Mouse (Mus musculus): ENCODE data around the gene Cdyl. TPM values are rescaled to one million over a fixed set of nuclear protein-coding genes. Genes with fewer than 3 reads are reported as not detected.

Cdyl gene
- total and polyA plus RNA-seq, 2 experiments: 1.3 to 3.5 TPM

DNA sequence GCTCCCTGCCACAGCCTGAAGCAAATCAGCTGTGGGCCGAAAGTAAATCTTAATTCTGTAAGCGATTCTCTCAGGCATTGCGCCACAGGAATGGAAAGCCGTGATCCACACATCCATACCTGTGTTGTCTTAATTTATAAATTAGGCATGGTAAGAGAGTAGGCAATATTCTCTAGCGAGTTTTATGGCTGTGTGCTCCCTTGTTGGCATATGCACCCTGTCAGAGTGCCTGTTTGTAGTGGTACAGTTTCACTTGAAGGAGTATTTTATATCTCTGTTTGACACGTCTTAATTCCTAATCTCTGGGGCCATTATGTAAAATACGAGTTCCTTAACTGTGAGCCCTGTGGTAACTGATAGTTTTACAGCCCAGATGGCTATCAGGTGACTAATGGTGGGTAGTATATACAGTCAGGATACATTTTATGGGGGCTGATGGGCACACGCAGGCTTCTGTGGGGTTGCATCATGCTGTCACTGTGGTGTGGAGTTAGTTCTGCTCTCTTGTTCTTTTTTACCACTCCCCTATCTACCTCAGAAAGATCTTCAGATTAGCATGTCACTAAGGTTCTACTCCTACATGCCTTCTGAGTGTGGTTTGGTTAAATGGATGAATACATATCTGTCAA lies 96.1 kb downstream of the Cdyl start:
- H3K79me2 ChIP-seq (ENCODE audit: control insufficient read depth, insufficient read depth, low read length): peaks cover 53% of the 10 kb centered on the region
- H3K4me3 ChIP-seq (ENCODE audit: insufficient read depth, low read depth, low read length): no peak overlapping the region
- no peak overlapping the region for H3K27ac ChIP-seq (replicated peaks; ENCODE audit: insufficient read depth, low read depth, low read length)
- no peak overlapping the region for H3K9ac ChIP-seq (ENCODE audit: low read depth, low read length)
- no peaks in the 10 kb centered on the region for H3K27me3 ChIP-seq (ENCODE audit: control insufficient read depth, insufficient read depth, low read length)
- no peaks in the 10 kb centered on the region for H3K4me1 ChIP-seq (ENCODE audit: control insufficient read depth, insufficient read depth, low read length)
- no peaks in the 10 kb centered on the region for H3K36me3 ChIP-seq (ENCODE audit: control insufficient read depth, insufficient read depth, low read length)
- DNase-seq (ENCODE audit: extremely low read depth, low read depth, low spot score): no peak
- WGBS: 90% methylated on average over 8 of the region's 8 CpGs
- TF ChIP-seq CTCF (IDR thresholded peaks at IDR 0.05; ENCODE audit: low read depth, low read length): no peak
- TF ChIP-seq POLR2A (IDR thresholded peaks at IDR 0.05; ENCODE audit: extremely low read depth, insufficient read depth, low read length): no peak

DNA sequence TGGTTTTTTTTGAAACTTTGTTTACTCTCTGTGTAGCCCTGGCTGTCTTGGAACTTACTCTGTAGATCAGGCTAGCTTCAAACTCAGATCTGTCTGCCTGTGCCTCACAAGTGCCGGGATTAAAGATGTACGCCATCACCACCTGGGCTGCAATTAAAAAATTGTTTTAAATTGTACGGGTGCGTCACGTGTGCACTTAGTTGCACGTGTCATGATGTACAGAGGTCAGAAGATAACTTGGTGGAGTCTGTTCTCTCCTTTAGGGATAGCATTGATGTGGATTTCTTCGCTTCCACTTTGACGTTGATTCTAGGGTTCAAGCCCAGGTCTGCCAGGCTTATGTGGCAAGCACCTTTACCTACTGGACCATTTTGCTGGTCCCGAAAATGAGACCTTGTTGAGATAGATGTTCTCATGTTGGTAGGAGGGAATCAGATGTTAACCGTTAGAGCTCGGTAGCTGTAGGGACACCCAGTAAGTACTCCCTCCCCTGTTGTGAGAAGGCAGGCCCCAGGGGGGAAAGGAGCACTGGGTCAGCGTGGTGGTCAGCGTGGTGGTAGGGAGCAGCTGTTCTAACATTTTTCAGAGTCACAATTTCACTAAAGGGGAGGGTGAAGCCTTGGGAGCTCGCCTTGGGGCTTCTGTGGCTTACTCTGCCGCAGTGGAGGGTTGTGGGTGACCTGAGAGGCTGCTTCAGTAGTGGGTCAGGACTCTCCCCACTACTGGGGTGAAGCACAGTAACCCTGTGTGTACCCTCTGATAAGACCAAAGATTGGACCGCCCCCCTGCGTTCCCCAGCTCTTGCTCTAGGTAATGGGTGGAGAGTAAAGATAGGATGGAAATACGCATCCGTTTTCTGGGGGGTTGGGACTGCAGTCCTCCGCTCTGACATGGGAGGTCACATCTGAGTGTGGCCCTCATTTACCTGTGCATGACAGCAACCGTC lies 97.0 kb downstream of the Cdyl start:
- Histone ChIP-seq H3K4me3 (ENCODE audit: insufficient read depth, low read depth, low read length) (no peak overlapping the region), H3K27me3 (ENCODE audit: control insufficient read depth, insufficient read depth, low read length) (no peaks in the 10 kb centered on the region), H3K27ac (replicated peaks; ENCODE audit: insufficient read depth, low read depth, low read length) (no peak overlapping the region), H3K9ac (ENCODE audit: low read depth, low read length) (no peak overlapping the region), H3K79me2 (ENCODE audit: control insufficient read depth, insufficient read depth, low read length) (peaks cover 50% of the 10 kb centered on the region), H3K36me3 (ENCODE audit: control insufficient read depth, insufficient read depth, low read length) (no peaks in the 10 kb centered on the region), H3K4me1 (ENCODE audit: control insufficient read depth, insufficient read depth, low read length) (no peaks in the 10 kb centered on the region)
- no peak for TF ChIP-seq CTCF (IDR thresholded peaks at IDR 0.05; ENCODE audit: low read depth, low read length)
- TF ChIP-seq POLR2A (IDR thresholded peaks at IDR 0.05; ENCODE audit: extremely low read depth, insufficient read depth, low read length): no peak
- 91% methylated on average over 21 of the region's 21 CpGs for WGBS
- no peak for DNase-seq (ENCODE audit: extremely low read depth, low read depth, low spot score)

DNA sequence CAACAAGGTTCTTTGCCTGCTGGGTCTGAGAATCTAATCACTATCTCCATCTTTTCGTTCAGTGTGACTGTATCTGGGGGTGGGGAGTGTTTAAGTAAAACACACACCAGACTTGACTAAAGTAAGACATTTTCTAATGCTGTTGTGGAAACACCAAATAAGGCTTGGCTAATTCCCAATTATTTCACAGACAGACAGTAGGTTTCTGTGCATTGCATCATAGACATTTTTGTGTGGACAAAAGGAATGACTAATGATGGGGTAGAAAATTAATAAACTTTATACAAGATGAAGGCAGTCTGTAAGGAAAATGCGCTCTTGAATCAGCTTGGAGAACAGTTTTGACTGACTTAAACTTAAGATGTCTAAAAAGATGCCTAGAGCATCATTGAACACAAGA lies 100.7 kb downstream of the Cdyl start:
- peaks cover 38% of the 10 kb centered on the region for H3K79me2 ChIP-seq (ENCODE audit: control insufficient read depth, insufficient read depth, low read length)

DNA sequence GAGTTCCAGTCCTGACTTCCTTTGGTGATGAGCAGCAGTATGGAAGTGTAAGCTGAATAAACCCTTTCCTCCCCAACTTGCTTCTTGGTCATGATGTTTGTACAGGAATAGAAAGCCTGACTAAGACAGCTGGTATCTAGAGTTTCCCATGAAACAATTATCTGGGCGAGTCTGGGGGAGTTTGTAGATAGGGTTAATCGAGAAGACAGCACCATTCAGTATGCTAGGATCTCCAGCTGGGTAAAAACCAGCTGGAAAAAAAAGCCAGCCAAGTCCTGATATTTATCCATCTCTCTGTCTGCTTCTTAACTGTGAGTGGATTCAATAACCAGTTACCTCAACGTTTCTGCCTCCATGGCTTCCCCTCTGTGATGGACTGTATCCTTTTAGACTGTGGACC lies 104.9 kb downstream of the Cdyl start:
- DNase-seq (ENCODE audit: extremely low read depth, low read depth, low spot score): no peak
- no peak for TF ChIP-seq POLR2A (IDR thresholded peaks at IDR 0.05; ENCODE audit: extremely low read depth, insufficient read depth, low read length)
- no peak for TF ChIP-seq CTCF (IDR thresholded peaks at IDR 0.05; ENCODE audit: low read depth, low read length)
- Histone ChIP-seq H3K4me3 (ENCODE audit: insufficient read depth, low read depth, low read length) (no peak overlapping the region), H3K27me3 (ENCODE audit: control insufficient read depth, insufficient read depth, low read length) (no peaks in the 10 kb centered on the region), H3K4me1 (ENCODE audit: control insufficient read depth, insufficient read depth, low read length) (no peaks in the 10 kb centered on the region), H3K36me3 (ENCODE audit: control insufficient read depth, insufficient read depth, low read length) (no peaks in the 10 kb centered on the region), H3K27ac (replicated peaks; ENCODE audit: insufficient read depth, low read depth, low read length) (no peak overlapping the region), H3K9ac (ENCODE audit: low read depth, low read length) (no peak overlapping the region), H3K79me2 (ENCODE audit: control insufficient read depth, insufficient read depth, low read length) (peaks cover 25% of the 10 kb centered on the region; the same call in 1 of the 2 replicates)
- WGBS: 70% methylated on average over 3 of the region's 3 CpGs

More for the DNA sequence above, 100.7 kb downstream of the Cdyl start:
- TF ChIP-seq POLR2A (IDR thresholded peaks at IDR 0.05; ENCODE audit: extremely low read depth, insufficient read depth, low read length): no peak
- no peak for TF ChIP-seq CTCF (IDR thresholded peaks at IDR 0.05; ENCODE audit: low read depth, low read length)
- Histone ChIP-seq H3K27me3 (ENCODE audit: control insufficient read depth, insufficient read depth, low read length) (no peaks in the 10 kb centered on the region), H3K36me3 (ENCODE audit: control insufficient read depth, insufficient read depth, low read length) (no peaks in the 10 kb centered on the region), H3K9ac (ENCODE audit: low read depth, low read length) (no peak overlapping the region), H3K27ac (replicated peaks; ENCODE audit: insufficient read depth, low read depth, low read length) (no peak overlapping the region), H3K4me3 (ENCODE audit: insufficient read depth, low read depth, low read length) (no peak overlapping the region), H3K4me1 (ENCODE audit: control insufficient read depth, insufficient read depth, low read length) (no peaks in the 10 kb centered on the region)
- no peak for DNase-seq (ENCODE audit: extremely low read depth, low read depth, low spot score)
- WGBS: 89% methylated on average over 2 of the region's 2 CpGs

DNA sequence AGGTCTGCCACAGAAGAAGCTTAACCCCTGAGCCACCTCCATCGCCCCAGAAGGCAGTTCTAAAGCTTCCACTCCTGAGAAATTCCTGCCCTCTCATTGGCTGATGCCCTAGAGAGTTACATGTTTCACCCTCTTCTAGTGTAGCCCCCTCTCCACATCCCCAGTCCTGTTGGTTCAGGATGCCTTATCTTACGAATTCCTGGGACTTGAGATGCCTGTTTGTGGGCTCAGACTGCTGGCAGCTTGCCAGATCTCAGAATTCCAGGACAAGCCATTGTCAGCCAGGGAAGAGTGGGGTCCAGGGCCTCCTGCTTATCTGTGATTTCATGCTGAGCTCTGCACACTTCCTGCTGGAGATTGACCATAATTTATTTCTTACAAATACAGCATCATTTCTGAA lies 106.2 kb downstream of the Cdyl start:
- Histone ChIP-seq H3K27ac (replicated peaks; ENCODE audit: insufficient read depth, low read depth, low read length) (no peak overlapping the region), H3K27me3 (ENCODE audit: control insufficient read depth, insufficient read depth, low read length) (no peaks in the 10 kb centered on the region), H3K4me1 (ENCODE audit: control insufficient read depth, insufficient read depth, low read length) (no peaks in the 10 kb centered on the region), H3K79me2 (ENCODE audit: control insufficient read depth, insufficient read depth, low read length) (peaks cover 29% of the 10 kb centered on the region; the same call in 1 of the 2 replicates), H3K36me3 (ENCODE audit: control insufficient read depth, insufficient read depth, low read length) (no peaks in the 10 kb centered on the region), H3K9ac (ENCODE audit: low read depth, low read length) (no peak overlapping the region), H3K4me3 (ENCODE audit: insufficient read depth, low read depth, low read length) (no peak overlapping the region)
- no peak for TF ChIP-seq POLR2A (IDR thresholded peaks at IDR 0.05; ENCODE audit: extremely low read depth, insufficient read depth, low read length)
- no peak for TF ChIP-seq CTCF (IDR thresholded peaks at IDR 0.05; ENCODE audit: low read depth, low read length)
- 71% methylated on average over 2 of the region's 2 CpGs for WGBS
- no peak for DNase-seq (ENCODE audit: extremely low read depth, low read depth, low spot score)
